9 mouse cellular contexts compared by ENCODE assay signal in genomic region chr14:19919789-19920188, GRCm38 (mm10). TPM values are rescaled to one million over a fixed set of nuclear protein-coding genes. Genes with fewer than 3 reads are reported as not detected.
DNase-seq lines count a peak whose midpoint lies in the region; ATAC-seq and TF ChIP-seq lines count a peak whose summit lies in the region.
"Had no signal": no experiment of that assay in that cellular context is flagged by ENCODE, and none has a peak within 500 bp of the region (broad histone marks: within the 10 kb centered on the region; RNA-seq: fewer than 3 reads in every experiment).

No protein-coding gene starts in this region.

- no peak for TF ChIP-seq POLR2A in brain, embryonic 14.5 days (IDR thresholded peaks at IDR 0.05; ENCODE audit: borderline replicate concordance, extremely low read depth, insufficient read depth, insufficient read length, poor library complexity, severe bottlenecking)

- no peaks in the 10 kb centered on the region for H3K27me3 ChIP-seq in embryonic facial prominence, embryonic 11.5 days (ENCODE audit: control insufficient read depth, insufficient read depth, low read length)
- H3K27me3 ChIP-seq in hindbrain, embryonic 11.5 days (ENCODE audit: control insufficient read depth, insufficient read depth, low read length): no peaks in the 10 kb centered on the region
- H3K27me3 ChIP-seq in midbrain, embryonic 10.5 days (ENCODE audit: low read depth, poor library complexity, severe bottlenecking): no peaks in the 10 kb centered on the region

- no peaks in the 10 kb centered on the region for H3K9me3 ChIP-seq in embryonic facial prominence, embryonic 11.5 days (replicated peaks; ENCODE audit: control insufficient read depth, low read length)
- no peaks in the 10 kb centered on the region for H3K9me3 ChIP-seq in hindbrain, embryonic 11.5 days (ENCODE audit: control insufficient read depth, low read length)
- peaks cover 10% of the 10 kb centered on the region for H3K9me3 ChIP-seq in midbrain, embryonic 10.5 days (replicated peaks)
- H3K9me3 ChIP-seq: heart, embryonic 10.5 days had no signal

- peak; percentile 53 for DNase-seq in brain, embryonic 14.5 days (ENCODE audit: low read depth)
- DNase-seq in embryonic facial prominence, embryonic 11.5 days (ENCODE audit: low spot score): no peak
- DNase-seq in hindbrain, embryonic 11.5 days (ENCODE audit: low spot score): no peak
- no peak for DNase-seq in midbrain, embryonic 10.5 days (ENCODE audit: low spot score)
- DNase-seq in right cerebral cortex, postnatal 14 days: no peak
- DNase-seq in right cerebral cortex, postnatal 10 days (ENCODE audit: low spot score in 2 of 2): no peak
- DNase-seq in urinary bladder, postnatal 10 days (ENCODE audit: low spot score): no peak
- DNase-seq: lung, postnatal 10 days had no signal

- H3K9ac ChIP-seq in embryonic facial prominence, embryonic 11.5 days (replicated peaks; ENCODE audit: low read length): no peak overlapping the region
- H3K9ac ChIP-seq in hindbrain, embryonic 11.5 days (ENCODE audit: low read depth, low read length): no peak overlapping the region

- TF ChIP-seq CTCF in brain, embryonic 14.5 days (IDR thresholded peaks at IDR 0.05; ENCODE audit: borderline replicate concordance, extremely low read depth, insufficient read depth, insufficient read length): 0 out of 2 replicates have a peak, but pooled peaks have one; percentile 1

- ATAC-seq in embryonic facial prominence, embryonic 11.5 days (replicated peaks; ENCODE audit: insufficient number of reproducible peaks, low FRiP score, low TSS enrichment, low read depth): no peak
- peak; percentile 36; the same call in 1 of the 2 replicates for ATAC-seq in hindbrain, embryonic 11.5 days (ENCODE audit: low FRiP score)

- no peak overlapping the region for H3K4me2 ChIP-seq in embryonic facial prominence, embryonic 11.5 days (ENCODE audit: low read depth, low read length)
- no peak overlapping the region for H3K4me2 ChIP-seq in hindbrain, embryonic 11.5 days (replicated peaks; ENCODE audit: low read depth, low read length)

- no peaks in the 10 kb centered on the region for H3K4me1 ChIP-seq in embryonic facial prominence, embryonic 11.5 days (ENCODE audit: control insufficient read depth, insufficient read depth, low read length)
- no peaks in the 10 kb centered on the region for H3K4me1 ChIP-seq in hindbrain, embryonic 11.5 days (replicated peaks; ENCODE audit: control insufficient read depth, insufficient read depth, low read length)
- peaks cover 33% of the 10 kb centered on the region for H3K4me1 ChIP-seq in midbrain, embryonic 10.5 days

- H3K36me3 ChIP-seq in embryonic facial prominence, embryonic 11.5 days (replicated peaks; ENCODE audit: control insufficient read depth, insufficient read depth, low read depth, low read length): no peaks in the 10 kb centered on the region; the same call in 1 of the 2 replicates
- H3K36me3 ChIP-seq in hindbrain, embryonic 11.5 days (ENCODE audit: control insufficient read depth, insufficient read depth, low read length): no peaks in the 10 kb centered on the region
- H3K36me3 ChIP-seq in midbrain, embryonic 10.5 days: peaks cover 22% of the 10 kb centered on the region

- H3K4me3 ChIP-seq in embryonic facial prominence, embryonic 11.5 days (ENCODE audit: low read depth, low read length): no peak overlapping the region
- no peak overlapping the region for H3K4me3 ChIP-seq in hindbrain, embryonic 11.5 days (ENCODE audit: low read depth, low read length)
- no peak overlapping the region for H3K4me3 ChIP-seq in midbrain, embryonic 10.5 days
- H3K4me3 ChIP-seq: heart, embryonic 10.5 days had no signal

- 47% methylated on average over 7 of the region's 7 CpGs for WGBS in embryonic facial prominence, embryonic 11.5 days
- 67% methylated on average over 7 of the region's 7 CpGs for WGBS in hindbrain, embryonic 11.5 days
- WGBS in midbrain, embryonic 10.5 days: 81% methylated on average over 7 of the region's 7 CpGs

- H3K27ac ChIP-seq in embryonic facial prominence, embryonic 11.5 days (replicated peaks; ENCODE audit: low read depth, low read length): peak overlapping the region; percentile 56; the same call in 1 of the 2 replicates
- peak overlapping the region; percentile 64 for H3K27ac ChIP-seq in hindbrain, embryonic 11.5 days (ENCODE audit: low read depth, low read length)
- H3K27ac ChIP-seq in midbrain, embryonic 10.5 days (replicated peaks): peak overlapping the region; percentile 80
- H3K27ac ChIP-seq: heart, embryonic 10.5 days had no signal

RNA-seq across cellular contexts. Expression of gene Gng2, which starts 57.6 kb away (rescaled TPM):
- 278 and 363 TPM in 2 replicates for polyA plus RNA-seq in brain, embryonic 14.5 days (2012; rRNA removed)
- 73.6 and 88.1 TPM in 2 replicates for polyA plus RNA-seq in embryonic facial prominence, embryonic 11.5 days (2014; fragmentation: Nextera tagmentation; extraction: Ambion mirVana)
- 164 and 201 TPM in 2 replicates for polyA plus RNA-seq in hindbrain, embryonic 11.5 days (2014; fragmentation: Nextera tagmentation; extraction: Ambion mirVana)
- polyA plus RNA-seq in midbrain, embryonic 10.5 days (2016; fragmentation: Nextera tagmentation; extraction: Ambion mirVana): 82.4 and 121 TPM in 2 replicates
